Mouse (Mus musculus) lung, postnatal 25 days (tissue): ENCODE measurements around the gene Phf23.

Experiments
- DNase-seq: peaks from one replicate; pipeline ENCODE4 v3.0.0; 2022; ENCODE audit warnings: low spot score

Gene Phf23

DNA sequence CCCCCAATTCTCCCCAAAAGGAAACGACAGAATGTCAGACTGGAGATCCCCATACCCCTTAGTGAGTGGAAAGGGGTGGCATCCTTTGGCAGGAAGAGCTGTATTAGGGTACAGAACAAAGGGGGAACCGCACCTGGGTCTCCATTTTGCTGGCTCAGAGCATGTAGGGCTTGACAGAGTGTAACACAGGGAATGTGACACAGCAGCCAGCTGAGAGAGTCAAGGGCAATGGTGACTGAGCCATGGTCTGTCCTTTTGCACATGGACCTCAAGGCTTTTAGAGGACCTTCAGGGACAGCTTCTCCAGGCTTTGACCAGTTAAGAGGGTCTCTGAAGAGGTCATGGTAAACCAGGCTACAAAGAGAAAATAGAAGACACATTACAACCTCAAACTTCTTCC is 20.7 kb upstream of the Phf23 start:
- DNase-seq = no peak

GRCm38 (mm10) chr11:69976271-69976670 is 19.3 kb upstream of the Phf23 start:
- DNase-seq = no peak

DNA sequence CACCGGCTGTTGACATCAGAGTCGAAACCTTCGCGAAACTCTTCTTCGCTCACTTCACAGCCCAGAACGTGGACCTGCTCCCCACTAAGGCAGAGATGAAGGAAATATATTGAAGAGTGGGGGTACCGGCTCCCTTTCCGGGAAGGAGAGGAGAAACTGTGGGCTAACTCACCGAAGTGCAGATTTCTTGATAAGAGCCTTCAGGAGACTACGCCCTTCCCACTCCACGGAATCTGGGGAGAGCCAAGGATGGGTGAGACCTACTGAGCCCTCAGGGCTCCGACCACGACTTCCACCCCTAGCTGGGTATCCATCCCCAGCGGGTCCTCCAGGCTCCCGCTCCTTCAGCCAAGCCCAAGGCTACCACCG is 15.8 kb upstream of the Phf23 start:
- DNase-seq = no peak

- peak; percentile 97 for DNase-seq
These were observed 15.1 kb upstream of the Phf23 start for GRCm38 (mm10) chr11:69980196-69981140.

DNA sequence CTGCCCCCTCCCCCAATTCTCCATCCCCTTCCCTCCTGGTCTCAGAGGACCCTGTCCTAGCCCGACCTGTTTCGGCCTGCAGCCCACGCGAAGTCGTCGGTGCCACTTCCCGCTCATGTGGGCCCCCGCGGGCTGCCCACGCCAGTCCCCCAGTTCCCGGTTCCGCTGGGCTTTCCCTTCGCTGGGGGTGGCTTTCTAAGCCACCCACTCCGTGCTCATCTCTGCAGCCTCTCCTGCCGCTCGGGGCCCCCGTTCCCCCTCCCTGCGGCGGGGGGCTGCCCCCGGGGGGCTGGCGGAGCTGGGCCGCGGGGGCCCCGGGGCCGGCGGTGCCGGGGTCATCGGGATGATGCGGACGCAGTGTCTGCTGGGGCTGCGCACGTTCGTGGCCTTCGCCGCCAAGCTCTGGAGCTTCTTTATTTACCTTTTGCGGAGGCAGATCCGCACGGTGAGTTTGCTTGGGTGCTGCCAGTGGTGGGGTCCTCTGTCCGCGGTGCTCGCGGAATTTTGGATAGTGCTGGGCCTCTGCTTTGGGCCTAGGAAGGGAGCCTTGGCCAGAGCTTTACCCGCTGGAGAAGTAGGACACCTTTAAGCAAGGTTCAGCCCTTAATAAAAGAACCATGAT is 14.3 kb upstream of the Phf23 start, which contains the start of gene Ctdnep1:
TSS of gene Ctdnep1 (plus strand) at position 16 of the 622 bp plus-strand sequence.
- DNase-seq = no peak

- DNase-seq = no peak
These were observed 13.4 kb upstream of the Phf23 start, which contains the start of gene Elp5 for GRCm38 (mm10) chr11:69982225-69982624. TSS of gene Elp5 (minus strand) at chr11:69982517.

DNA sequence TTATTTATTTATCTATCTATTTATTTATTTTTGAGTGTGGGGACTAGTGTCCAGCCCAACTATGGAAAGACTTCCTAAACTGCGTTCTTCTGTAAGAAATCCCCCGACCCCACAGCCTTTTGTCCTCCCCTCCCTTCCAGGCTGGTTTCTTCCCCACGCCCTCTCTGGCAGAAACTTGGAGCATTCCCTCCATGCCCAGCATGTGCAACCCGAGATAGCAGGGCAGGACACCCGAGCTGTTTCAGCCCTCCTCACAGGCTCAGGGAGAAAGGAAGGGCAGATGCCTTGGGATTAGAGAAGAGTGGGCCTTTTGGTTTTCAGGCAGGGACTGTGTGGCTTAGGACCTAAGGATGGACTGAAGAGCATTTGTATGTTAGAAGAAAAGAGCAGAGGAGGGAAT is 12.7 kb upstream of the Phf23 start:
- no peak for DNase-seq

DNA sequence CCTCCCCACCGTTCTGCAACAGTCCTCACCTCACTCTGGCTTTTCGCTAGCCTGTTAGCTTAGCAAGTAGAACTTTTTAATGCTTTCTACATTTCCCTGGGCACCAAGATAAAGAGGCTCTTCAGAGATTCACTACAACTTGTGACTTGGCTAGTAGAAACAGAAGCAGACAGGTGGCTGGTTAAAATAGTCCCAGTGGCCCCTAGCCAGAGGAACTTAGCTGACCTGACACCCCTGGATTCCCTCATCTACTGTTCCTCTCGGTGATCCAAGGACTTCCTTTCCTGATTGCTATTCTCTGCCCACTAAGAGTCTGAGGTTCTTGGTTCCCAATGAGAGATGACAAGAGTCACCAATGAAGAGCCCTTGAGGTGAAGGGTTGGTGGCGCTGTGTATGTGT is 12.2 kb upstream of the Phf23 start:
- DNase-seq = no peak

DNA sequence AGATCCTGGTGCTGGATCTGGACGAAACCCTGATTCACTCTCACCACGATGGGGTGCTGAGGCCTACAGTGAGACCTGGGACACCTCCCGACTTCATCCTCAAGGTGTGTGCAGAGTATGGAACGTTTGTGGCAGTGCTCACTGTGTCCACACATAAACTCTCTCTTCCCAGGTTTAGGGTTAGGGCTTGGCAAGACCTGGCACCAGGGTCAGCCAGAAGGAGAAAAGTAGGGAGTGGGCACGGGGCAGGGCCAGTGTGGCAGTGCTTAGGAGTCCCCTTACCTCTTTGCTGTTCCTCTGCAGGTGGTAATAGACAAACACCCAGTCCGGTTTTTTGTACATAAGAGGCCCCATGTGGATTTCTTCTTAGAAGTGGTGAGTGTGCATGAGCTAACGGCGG is 11.1 kb upstream of the Phf23 start:
- no peak for DNase-seq

DNA sequence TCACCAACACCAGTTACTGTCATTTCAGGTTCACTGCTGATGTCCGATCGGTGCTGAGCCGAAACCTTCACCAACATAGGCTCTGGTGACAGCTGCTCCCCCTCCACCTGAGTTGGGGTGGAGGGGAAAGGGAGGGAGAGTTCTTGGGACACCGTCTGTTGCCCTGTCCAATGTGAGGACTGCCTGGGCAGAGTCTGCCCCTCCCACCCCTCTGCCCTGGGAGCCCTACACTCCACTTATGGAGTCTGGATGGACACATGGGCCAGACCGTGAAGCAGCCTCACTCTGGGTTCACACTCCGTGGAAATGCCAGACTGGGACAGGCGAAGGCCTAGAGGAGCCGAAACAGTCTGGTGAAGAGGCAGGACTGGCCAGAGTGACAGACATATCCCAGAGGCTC is 5.6 kb upstream of the Phf23 start:
- no peak for DNase-seq

DNA sequence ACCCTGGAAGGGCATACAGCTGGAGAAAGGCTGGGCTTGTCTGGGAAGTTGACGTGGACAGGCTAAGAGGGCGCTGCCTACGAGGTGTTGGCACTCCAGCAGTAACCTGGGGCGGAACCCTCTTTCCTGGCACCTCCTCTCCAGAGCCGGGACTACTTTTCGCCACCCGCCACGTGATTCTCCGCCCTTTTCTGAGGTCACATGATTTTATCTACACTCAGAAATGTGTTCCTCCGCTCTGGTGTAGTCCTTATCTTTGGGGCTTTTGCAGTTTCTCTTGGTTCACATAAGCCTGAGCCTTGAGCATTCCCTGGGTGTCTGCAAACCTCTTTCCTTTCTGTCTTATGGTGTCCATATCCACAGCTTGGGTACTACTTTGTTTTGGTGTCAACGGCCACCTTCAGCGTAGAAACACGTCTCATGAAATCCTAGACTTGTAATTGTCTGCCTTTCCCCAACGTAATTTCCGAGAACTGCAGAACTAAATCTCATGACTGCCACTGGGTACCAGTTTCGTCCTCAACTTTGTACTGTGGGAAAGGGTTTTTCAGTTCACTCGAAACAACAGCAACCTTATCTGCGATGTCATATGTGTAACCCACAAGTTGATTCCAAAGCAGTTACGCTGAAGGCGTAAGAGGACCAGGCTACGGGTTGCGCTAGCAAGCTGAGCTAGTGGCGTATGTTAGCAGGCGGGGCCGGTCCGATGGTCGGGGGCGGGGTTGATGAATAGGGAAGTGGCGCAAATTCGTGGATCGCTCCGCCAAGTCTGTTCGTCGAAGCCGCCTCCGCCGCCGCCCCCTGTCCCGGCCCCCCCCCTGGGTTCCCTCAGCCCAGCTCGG is 4.5 kb upstream of the Phf23 start, which contains the start of gene Gabarap:
TSS of gene Gabarap (plus strand) at position 294 of the 842 bp plus-strand sequence.
- peak; percentile 98 for DNase-seq

- DNase-seq = no peak
These were observed 3.9 kb upstream of the Phf23 start for GRCm38 (mm10) chr11:69991711-69992110.

DNA sequence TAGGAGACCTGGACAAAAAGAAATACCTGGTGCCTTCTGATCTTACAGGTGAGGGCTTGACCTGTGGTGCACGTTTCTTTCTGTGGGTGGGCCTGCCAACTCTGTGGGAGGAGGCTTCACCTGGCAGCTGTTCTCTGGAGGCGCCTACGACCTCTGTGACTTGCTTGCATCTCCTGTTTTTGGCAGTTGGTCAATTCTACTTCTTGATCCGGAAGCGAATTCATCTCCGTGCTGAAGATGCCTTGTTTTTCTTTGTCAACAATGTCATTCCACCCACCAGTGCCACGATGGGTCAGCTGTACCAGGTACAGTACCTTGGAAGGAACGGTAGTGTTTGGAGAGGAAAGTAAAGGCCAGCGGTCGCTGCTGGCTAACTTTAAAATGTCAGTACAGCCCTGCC is 3.2 kb upstream of the Phf23 start:
- DNase-seq = no peak

- DNase-seq = no peak
These were observed 2.6 kb upstream of the Phf23 start for GRCm38 (mm10) chr11:69992932-69993331.

DNA sequence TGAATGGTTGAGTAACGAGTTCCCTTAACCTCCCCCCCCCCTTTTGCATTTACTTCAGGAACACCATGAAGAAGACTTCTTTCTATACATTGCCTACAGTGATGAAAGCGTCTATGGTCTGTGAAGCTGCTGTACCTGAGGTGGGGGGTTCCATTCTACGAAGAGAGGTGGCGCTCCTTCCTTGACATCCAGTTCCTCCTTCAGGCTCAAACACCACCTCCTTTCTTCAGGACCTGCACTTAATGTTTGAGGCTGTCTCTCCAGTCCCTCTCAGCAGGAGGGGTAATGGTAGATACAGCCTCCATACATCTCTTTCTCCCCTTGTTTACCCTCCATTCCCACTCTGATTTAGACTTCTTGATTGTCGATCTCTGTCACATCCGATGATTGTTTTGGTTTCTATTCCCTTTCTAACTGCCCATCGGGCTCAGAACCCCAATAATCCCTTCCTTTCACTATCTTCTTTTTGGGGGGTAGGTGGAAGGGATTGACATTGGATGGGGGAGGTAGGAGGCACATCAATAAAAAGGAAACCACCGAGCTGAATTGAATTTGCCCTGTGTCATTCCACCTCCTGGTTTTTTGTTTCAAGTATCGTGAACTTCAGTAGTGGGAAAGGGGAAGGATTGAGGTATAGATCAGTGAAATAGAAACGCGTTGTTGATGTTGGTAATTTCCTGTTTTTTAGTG is 1.0 kb upstream of the Phf23 start:
- DNase-seq = no peak

GRCm38 (mm10) chr11:69996161-69997061 is 834 bp downstream of the Phf23 start:
- DNase-seq = no peak

DNA sequence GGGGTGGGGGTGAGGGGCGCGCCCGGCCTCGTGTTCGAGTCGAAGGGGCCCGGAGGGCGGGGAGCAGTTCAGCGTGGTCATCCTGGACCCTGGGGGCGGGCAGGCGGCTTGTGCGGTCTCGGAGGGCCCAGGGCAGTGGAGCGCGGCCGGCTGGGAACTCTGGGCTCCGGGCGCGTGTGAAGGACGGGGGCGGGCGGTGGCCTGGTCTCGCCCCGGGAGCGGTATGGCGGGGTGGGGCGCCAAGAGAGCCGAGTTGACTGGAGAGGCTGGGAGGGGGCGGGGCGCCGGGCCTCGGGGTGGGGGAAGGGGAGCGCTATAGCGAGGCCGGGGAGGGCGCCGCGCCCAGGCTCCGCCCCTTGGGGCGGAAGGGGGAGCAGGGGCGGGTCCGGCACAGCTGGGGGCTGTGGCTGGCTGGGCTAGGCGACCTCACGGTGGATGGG is 1.5 kb downstream of the Phf23 start:
- DNase-seq = peak; percentile 92

DNA sequence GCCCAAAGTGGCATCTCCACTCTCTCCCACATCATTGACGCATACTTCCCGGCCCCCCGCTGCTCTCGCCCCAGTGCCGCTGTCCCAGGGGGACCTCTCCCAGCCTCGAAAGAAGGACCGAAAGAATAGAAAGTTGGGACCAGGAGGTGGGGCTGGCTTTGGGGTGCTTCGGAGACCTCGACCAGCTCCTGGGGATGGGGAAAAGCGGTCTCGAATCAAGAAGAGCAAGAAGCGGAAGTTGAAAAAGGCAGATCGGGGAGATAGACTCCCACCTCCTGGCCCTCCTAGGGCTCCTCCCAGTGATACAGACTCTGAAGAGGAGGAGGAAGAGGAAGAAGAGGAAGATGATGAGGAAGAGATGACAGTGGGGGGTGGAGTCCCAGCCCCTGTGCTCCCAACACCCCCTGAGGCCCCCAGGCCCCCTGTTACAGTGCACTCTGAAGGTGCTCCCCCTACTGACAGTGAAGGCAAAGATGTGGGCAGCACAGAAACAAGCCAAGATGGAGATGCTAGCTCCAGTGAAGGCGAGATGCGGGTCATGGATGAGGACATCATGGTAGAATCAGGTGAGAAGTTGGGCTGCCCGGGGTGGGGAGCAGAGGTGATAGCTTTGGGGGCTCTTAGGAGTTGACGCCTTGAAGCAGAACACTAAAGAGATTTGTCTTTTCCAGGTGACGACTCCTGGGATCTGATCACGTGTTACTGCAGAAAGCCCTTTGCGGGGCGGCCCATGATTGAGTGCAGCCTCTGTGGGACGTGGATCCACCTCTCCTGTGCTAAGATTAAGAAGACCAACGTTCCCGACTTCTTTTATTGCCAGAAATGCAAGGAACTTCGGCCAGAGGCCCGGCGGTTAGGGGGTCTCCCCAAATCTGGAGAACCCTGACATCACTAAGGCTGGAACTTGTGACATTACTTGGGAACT is 3.3 kb downstream of the Phf23 start:
- no peak for DNase-seq

- no peak for DNase-seq
These were observed 4.1 kb downstream of the Phf23 start for GRCm38 (mm10) chr11:69999666-70000065.
